Mouse (Mus musculus): ENCODE data around the gene Itga2. TPM values are rescaled to one million over a fixed set of nuclear protein-coding genes. Genes with fewer than 3 reads are reported as not detected.
A peak's percentile ranks its signal among the peaks of the same experiment; 100 is the strongest.

Gene Itga2
- polyA plus RNA-seq, 1 experiment: 0.34 TPM

GRCm38 (mm10) chr13:114887695-114888094 is 44.2 kb downstream of the Itga2 start:
- TF ChIP-seq GATA1 (IDR thresholded peaks at IDR 0.05; ENCODE audit: borderline replicate concordance, low read length): no peak
- TF ChIP-seq FLI1 (IDR thresholded peaks at IDR 0.05; ENCODE audit: low read length): no peak
- Histone ChIP-seq H3K4me1 (peaks cover 48% of the 10 kb centered on the region), H3K4me3 (replicated peaks) (no peak overlapping the region), H3K27me3 (replicated peaks) (no peaks in the 10 kb centered on the region), H3K9me3 (no peaks in the 10 kb centered on the region), H3K36me3 (replicated peaks; ENCODE audit: low read length) (peaks cover 57% of the 10 kb centered on the region)

GRCm38 (mm10) chr13:114887293-114887692 is 44.6 kb downstream of the Itga2 start:
- peaks cover 48% of the 10 kb centered on the region for H3K4me1 ChIP-seq
- no peaks in the 10 kb centered on the region for H3K27me3 ChIP-seq (replicated peaks)
- H3K9me3 ChIP-seq: no peaks in the 10 kb centered on the region
- H3K4me3 ChIP-seq (replicated peaks): no peak overlapping the region
- TF ChIP-seq GATA1 (IDR thresholded peaks at IDR 0.05; ENCODE audit: borderline replicate concordance, low read length) (no peak), FLI1 (IDR thresholded peaks at IDR 0.05; ENCODE audit: low read length) (no peak)
- peaks cover 56% of the 10 kb centered on the region for H3K36me3 ChIP-seq (replicated peaks; ENCODE audit: low read length)

- Histone ChIP-seq H3K27me3 (replicated peaks) (no peaks in the 10 kb centered on the region), H3K4me1 (peaks cover 32% of the 10 kb centered on the region), H3K9me3 (no peaks in the 10 kb centered on the region), H3K4me3 (replicated peaks) (peak overlapping the region; percentile 25), H3K36me3 (replicated peaks; ENCODE audit: low read length) (peaks cover 66% of the 10 kb centered on the region)
- TF ChIP-seq GATA1 (IDR thresholded peaks at IDR 0.05; ENCODE audit: borderline replicate concordance, low read length) (no peak), FLI1 (IDR thresholded peaks at IDR 0.05; ENCODE audit: low read length) (no peak)
These were observed 46.7 kb downstream of the Itga2 start for GRCm38 (mm10) chr13:114885171-114885570.

GRCm38 (mm10) chr13:114878667-114879066 is 53.2 kb downstream of the Itga2 start:
- no peak overlapping the region for H3K4me3 ChIP-seq (replicated peaks)
- peaks cover 80% of the 10 kb centered on the region for H3K36me3 ChIP-seq (replicated peaks; ENCODE audit: low read length)
- no peak for TF ChIP-seq FLI1 (IDR thresholded peaks at IDR 0.05; ENCODE audit: low read length)
- TF ChIP-seq GATA1 (IDR thresholded peaks at IDR 0.05; ENCODE audit: borderline replicate concordance, low read length): no peak
- no peaks in the 10 kb centered on the region for H3K4me1 ChIP-seq
- H3K9me3 ChIP-seq: no peaks in the 10 kb centered on the region
- no peaks in the 10 kb centered on the region for H3K27me3 ChIP-seq (replicated peaks)

- no peaks in the 10 kb centered on the region for H3K27me3 ChIP-seq (replicated peaks)
- H3K4me3 ChIP-seq (replicated peaks): no peak overlapping the region
- H3K36me3 ChIP-seq (replicated peaks; ENCODE audit: low read length): peaks cover 88% of the 10 kb centered on the region
- H3K4me1 ChIP-seq: no peaks in the 10 kb centered on the region
- no peaks in the 10 kb centered on the region for H3K9me3 ChIP-seq
- TF ChIP-seq FLI1 (IDR thresholded peaks at IDR 0.05; ENCODE audit: low read length) (no peak), GATA1 (IDR thresholded peaks at IDR 0.05; ENCODE audit: borderline replicate concordance, low read length) (no peak)
These were observed 55.8 kb downstream of the Itga2 start for GRCm38 (mm10) chr13:114876005-114876520.

GRCm38 (mm10) chr13:114874738-114875137 is 57.2 kb downstream of the Itga2 start:
- peaks cover 93% of the 10 kb centered on the region for H3K36me3 ChIP-seq (replicated peaks; ENCODE audit: low read length)
- no peak for TF ChIP-seq FLI1 (IDR thresholded peaks at IDR 0.05; ENCODE audit: low read length)
- no peak for TF ChIP-seq GATA1 (IDR thresholded peaks at IDR 0.05; ENCODE audit: borderline replicate concordance, low read length)
- H3K9me3 ChIP-seq: peaks cover under 1% of the 10 kb centered on the region
- no peaks in the 10 kb centered on the region for H3K4me1 ChIP-seq
- H3K27me3 ChIP-seq (replicated peaks): no peaks in the 10 kb centered on the region
- no peak overlapping the region for H3K4me3 ChIP-seq (replicated peaks)

- Histone ChIP-seq H3K4me3 (replicated peaks) (no peak overlapping the region), H3K27me3 (replicated peaks) (no peaks in the 10 kb centered on the region), H3K36me3 (replicated peaks; ENCODE audit: low read length) (peaks cover 87% of the 10 kb centered on the region), H3K9me3 (no peaks in the 10 kb centered on the region), H3K4me1 (no peaks in the 10 kb centered on the region)
- TF ChIP-seq GATA1 (IDR thresholded peaks at IDR 0.05; ENCODE audit: borderline replicate concordance, low read length) (no peak), FLI1 (IDR thresholded peaks at IDR 0.05; ENCODE audit: low read length) (no peak)
These were observed 74.4 kb downstream of the Itga2 start for GRCm38 (mm10) chr13:114857525-114857924.

- no peaks in the 10 kb centered on the region for H3K4me1 ChIP-seq
- no peak overlapping the region for H3K4me3 ChIP-seq (replicated peaks)
- TF ChIP-seq GATA1 (IDR thresholded peaks at IDR 0.05; ENCODE audit: borderline replicate concordance, low read length) (no peak), FLI1 (IDR thresholded peaks at IDR 0.05; ENCODE audit: low read length) (no peak)
- H3K36me3 ChIP-seq (replicated peaks; ENCODE audit: low read length): peaks cover 80% of the 10 kb centered on the region
- no peaks in the 10 kb centered on the region for H3K9me3 ChIP-seq
- H3K27me3 ChIP-seq (replicated peaks): no peaks in the 10 kb centered on the region
These were observed 75.7 kb downstream of the Itga2 start for GRCm38 (mm10) chr13:114856269-114856627.

GRCm38 (mm10) chr13:114855573-114856268 is 76.2 kb downstream of the Itga2 start:
- Histone ChIP-seq H3K36me3 (replicated peaks; ENCODE audit: low read length) (peaks cover 75% of the 10 kb centered on the region), H3K4me1 (no peaks in the 10 kb centered on the region), H3K27me3 (replicated peaks) (no peaks in the 10 kb centered on the region), H3K9me3 (no peaks in the 10 kb centered on the region), H3K4me3 (replicated peaks) (no peak overlapping the region)
- TF ChIP-seq GATA1 (IDR thresholded peaks at IDR 0.05; ENCODE audit: borderline replicate concordance, low read length) (no peak), FLI1 (IDR thresholded peaks at IDR 0.05; ENCODE audit: low read length) (no peak)

- H3K36me3 ChIP-seq (replicated peaks; ENCODE audit: low read length): peaks cover 67% of the 10 kb centered on the region
- TF ChIP-seq FLI1 (IDR thresholded peaks at IDR 0.05; ENCODE audit: low read length) (no peak), GATA1 (IDR thresholded peaks at IDR 0.05; ENCODE audit: borderline replicate concordance, low read length) (no peak)
- H3K9me3 ChIP-seq: no peaks in the 10 kb centered on the region
- H3K4me3 ChIP-seq (replicated peaks): no peak overlapping the region
- H3K4me1 ChIP-seq: no peaks in the 10 kb centered on the region
- H3K27me3 ChIP-seq (replicated peaks): no peaks in the 10 kb centered on the region
These were observed 77.5 kb downstream of the Itga2 start for GRCm38 (mm10) chr13:114854428-114854827.
